Mouse (Mus musculus) Patski (cell line): ENCODE results near the gene Lrmda. TPM values are rescaled to one million over a fixed set of nuclear protein-coding genes. Genes with fewer than 3 reads are reported as not detected.

ENCODE experiments used
- ATAC-seq: fragments of 100-300 bp; one replicate; pipeline ENCODE4 v1.8.0; 2021
- CTCF ChIA-PET: fragments of 350-600 bp; sonication (Branson Sonifier 250); formaldehyde crosslinking; loops from one replicate; lab custom pipeline; 2022; ENCODE audit warnings: inconsistent platforms; lab: Charles Lee
- POLR2A ChIA-PET: fragments of 350-600 bp; sonication (Branson Sonifier 250); formaldehyde crosslinking; loops from one replicate; lab custom pipeline; 2022; ENCODE audit warnings: antibody characterized with exemption, inconsistent platforms; lab: Charles Lee
- DNase-seq: peaks from one replicate; pipeline ENCODE4 v3.0.0-alpha.2; 2011; ENCODE audit warnings: low read depth, low spot score
- H3K27me3 ChIP-seq: fragments of 371-371 bp; one replicate; pipeline ENCODE4 v1.5.1; 2021
- CTCF ChIP-seq: fragments of 100-300 bp; IDR thresholded peaks from one replicate; pipeline ENCODE4 v1.5.1; 2021
- in situ Hi-C: fragments of 300-500 bp; cut with MboI; formaldehyde crosslinking; loops from 3 replicates; pipeline ENCODE4 v1.11.1; 2018; ENCODE audit warnings: low pct_unique_long_range_greater_than_20kb, mixed read lengths
- polyA plus RNA-seq: library from polyadenylated mRNA; unstranded; gene quantifications from one replicate; pipeline ENCODE4 v1.2.3, GENCODE M21; 2021

Gene Lrmda
- polyA plus RNA-seq, 1 experiment from 2014 or later: 0.26 TPM

DNA sequence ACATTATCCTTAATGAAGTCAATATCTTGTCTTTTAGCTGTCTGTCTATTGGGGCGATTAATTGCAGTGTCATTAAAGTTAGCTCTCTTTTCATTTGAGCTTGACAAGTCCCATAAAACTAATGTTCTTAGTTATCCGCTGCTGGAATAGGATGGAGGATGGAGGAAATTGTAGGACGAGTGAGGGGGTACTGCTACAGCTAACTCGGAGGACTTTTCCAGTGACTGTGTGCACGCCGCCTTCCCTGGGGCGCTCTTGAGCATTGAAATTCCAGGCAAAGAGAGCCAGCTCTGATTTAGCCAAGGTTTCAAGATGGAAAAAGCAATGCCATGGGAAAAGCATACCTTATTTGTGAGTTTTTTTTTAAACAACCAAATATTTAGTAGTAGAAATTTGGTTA lies 453.9 kb downstream of the Lrmda start:
- in situ Hi-C loops: no loop called here
- DNase-seq: no peak
- ChIA-PET POLR2A (interaction anchor here (0.6 kb wide), 1 partner anchor 254 kb away, joined by 4 read pairs; no protein-coding TSS in a partner anchor), CTCF (no interaction called here)
- no peak for ATAC-seq
- no peaks in the 10 kb centered on the region for H3K27me3 ChIP-seq
- no peak for TF ChIP-seq CTCF

DNA sequence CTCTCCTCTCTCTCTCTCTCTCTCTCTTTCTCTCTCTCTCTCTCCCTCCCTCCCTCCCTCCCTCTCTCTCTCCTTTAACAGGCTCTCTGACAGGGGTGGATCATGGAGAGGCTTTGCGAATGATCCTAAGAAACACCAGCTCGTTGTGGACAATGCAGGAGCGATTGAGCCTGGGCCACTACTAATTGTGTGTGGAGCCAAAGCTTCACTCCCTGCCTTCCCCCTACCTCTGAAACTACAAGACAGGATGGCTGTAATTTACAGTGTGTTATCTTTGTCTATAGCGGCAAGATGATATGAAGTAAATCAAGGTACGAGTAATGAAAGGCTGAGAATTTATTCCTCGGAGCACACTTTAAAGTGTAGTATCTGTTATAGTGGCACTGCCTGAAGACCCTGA lies 454.5 kb downstream of the Lrmda start:
- DNase-seq: no peak
- CTCF ChIA-PET: no interaction called here
- POLR2A ChIA-PET: interaction anchor here (0.6 kb wide), 1 partner anchor 253 kb away, joined by 4 read pairs; no protein-coding TSS in a partner anchor

GRCm38 (mm10) chr14:22493326-22493725 lies 473.8 kb downstream of the Lrmda start:
- CTCF ChIA-PET: no interaction called here
- DNase-seq: no peak
- in situ Hi-C loops: no loop called here
- no peak for TF ChIP-seq CTCF
- H3K27me3 ChIP-seq: no peaks in the 10 kb centered on the region
- ATAC-seq: no peak
- POLR2A ChIA-PET: no interaction called here

More for the DNA sequence above, 454.5 kb downstream of the Lrmda start:
- in situ Hi-C loops: no loop called here
- no peak for ATAC-seq
- TF ChIP-seq CTCF: no peak
- H3K27me3 ChIP-seq: no peaks in the 10 kb centered on the region

- in situ Hi-C loops: no loop called here
- ChIA-PET CTCF (no interaction called here), POLR2A (no interaction called here)
- no peak for TF ChIP-seq CTCF
- DNase-seq: no peak
- ATAC-seq: no peak
- no peaks in the 10 kb centered on the region for H3K27me3 ChIP-seq
Measured at GRCm38 (mm10) chr14:22494290-22494689, 474.8 kb downstream of the Lrmda start.

GRCm38 (mm10) chr14:22494866-22495265 lies 475.4 kb downstream of the Lrmda start:
- POLR2A ChIA-PET: no interaction called here
- CTCF ChIA-PET: no interaction called here
- in situ Hi-C loops: no loop called here
- DNase-seq (no peak), ATAC-seq (no peak)
- no peak for TF ChIP-seq CTCF
- no peaks in the 10 kb centered on the region for H3K27me3 ChIP-seq

DNA sequence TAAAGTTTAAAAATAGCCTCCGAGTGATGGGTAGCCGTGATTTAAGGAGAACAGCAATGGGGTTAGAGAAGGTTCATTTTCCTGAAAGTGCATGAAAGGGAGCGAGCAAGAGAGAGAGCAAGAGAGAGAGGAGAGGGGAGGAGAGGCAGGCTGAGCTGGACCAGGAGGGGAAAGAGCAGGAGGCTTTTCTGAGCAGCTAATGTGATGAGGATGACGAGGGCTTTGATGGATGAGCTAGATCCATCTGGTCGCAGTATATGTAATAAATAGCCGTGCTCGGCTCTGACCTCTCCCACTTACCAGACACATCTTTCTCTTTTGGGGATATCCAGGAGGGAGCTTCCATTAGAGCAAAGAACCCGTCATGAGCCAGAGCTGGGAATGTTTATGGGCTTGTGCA lies 475.8 kb downstream of the Lrmda start:
- TF ChIP-seq CTCF: no peak
- in situ Hi-C loops: no loop called here
- ChIA-PET POLR2A (no interaction called here), CTCF (no interaction called here)
- DNase-seq (no peak), ATAC-seq (no peak)
- no peaks in the 10 kb centered on the region for H3K27me3 ChIP-seq

- CTCF ChIA-PET: no interaction called here
- DNase-seq: no peak
- POLR2A ChIA-PET: no interaction called here
- H3K27me3 ChIP-seq: no peaks in the 10 kb centered on the region
- TF ChIP-seq CTCF: no peak
- ATAC-seq: no peak
- in situ Hi-C loops: no loop called here
Measured at GRCm38 (mm10) chr14:22497636-22498131, 478.2 kb downstream of the Lrmda start.

- ATAC-seq: no peak
- no peaks in the 10 kb centered on the region for H3K27me3 ChIP-seq
- CTCF ChIA-PET: no interaction called here
- in situ Hi-C loops: no loop called here
- POLR2A ChIA-PET: no interaction called here
- DNase-seq: no peak
- no peak for TF ChIP-seq CTCF
Measured at GRCm38 (mm10) chr14:22509747-22510530, 490.4 kb downstream of the Lrmda start.

DNA sequence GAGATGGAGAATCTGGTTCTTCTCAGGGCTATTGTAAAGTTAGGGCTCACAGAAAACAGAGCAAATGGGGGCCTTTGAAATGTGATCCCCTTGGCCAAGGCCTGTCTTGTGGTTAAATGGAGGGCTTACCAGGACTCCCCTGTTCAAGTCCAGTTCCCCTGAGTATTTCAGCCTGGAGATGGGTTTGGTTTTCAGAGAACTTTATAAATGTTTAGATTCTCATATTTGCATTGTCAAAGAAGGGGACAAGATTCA lies 490.9 kb downstream of the Lrmda start:
- no peaks in the 10 kb centered on the region for H3K27me3 ChIP-seq
- ChIA-PET CTCF (no interaction called here), POLR2A (no interaction called here)
- TF ChIP-seq CTCF: no peak
- ATAC-seq (no peak), DNase-seq (no peak)
- in situ Hi-C loops: no loop called here

GRCm38 (mm10) chr14:22514362-22515084 lies 495.0 kb downstream of the Lrmda start:
- ChIA-PET POLR2A (interaction anchor here (0.6 kb wide), 1 partner anchor 260 kb away, joined by 3 read pairs; no protein-coding TSS in a partner anchor), CTCF (no interaction called here)
- in situ Hi-C loops: no loop called here
- no peak for DNase-seq
- TF ChIP-seq CTCF: no peak
- H3K27me3 ChIP-seq: no peaks in the 10 kb centered on the region
- ATAC-seq: no peak

- CTCF ChIA-PET: interaction anchor here (1.0 kb wide), 1 partner anchor 657 kb away, joined by 3 read pairs; no protein-coding TSS in a partner anchor
- in situ Hi-C loops: no loop called here
- POLR2A ChIA-PET: no interaction called here
Measured at GRCm38 (mm10) chr14:22530706-22531105, 511.2 kb downstream of the Lrmda start.

More at GRCm38 (mm10) chr14:22530706-22531105, 511.2 kb downstream of the Lrmda start:
- ATAC-seq: no peak
- peaks cover 2% of the 10 kb centered on the region for H3K27me3 ChIP-seq
- no peak for TF ChIP-seq CTCF
- DNase-seq: no peak
